Mouse (Mus musculus): ENCODE measurements around the gene Cdhr1. TPM values are rescaled to one million over a fixed set of nuclear protein-coding genes. Genes with fewer than 3 reads are reported as not detected.
"Not testable (repeated sequence)": the region's sequence is repeated elsewhere in the genome, so short reads cannot be mapped to it uniquely, and the experiment has no call there.

Gene Cdhr1
- polyA plus RNA-seq (2012; rRNA removed), result 0.05 and 0.09 TPM in 2 replicates

DNA sequence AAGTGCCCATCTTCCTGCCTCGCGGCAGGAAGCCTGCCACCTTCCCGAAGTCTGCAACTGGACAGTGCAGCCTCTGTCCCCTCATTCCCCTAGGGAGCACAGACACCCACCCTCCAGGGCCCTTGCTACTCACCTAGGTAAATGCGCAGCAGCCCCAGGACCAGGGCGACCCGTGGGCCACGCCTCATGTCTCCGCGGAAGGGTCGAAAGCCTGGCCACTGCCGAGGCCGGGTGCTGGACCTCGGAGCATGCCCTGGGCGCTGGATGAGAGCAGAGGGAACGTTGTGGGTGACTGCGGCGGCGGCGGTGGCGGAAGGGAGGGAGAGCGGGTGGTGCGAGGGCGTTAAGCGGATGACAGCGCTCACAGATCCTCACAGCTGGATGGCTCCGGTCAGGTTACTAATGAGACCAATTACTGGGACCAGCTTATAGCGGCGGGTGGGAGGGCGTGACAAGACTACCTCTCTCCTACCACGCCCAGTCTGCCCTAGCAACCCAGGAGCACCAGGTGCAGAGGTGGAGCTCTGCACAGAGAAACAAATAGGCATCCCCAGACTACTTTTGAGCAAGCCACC, at the start of gene Cdhr1:
Gene Cdhr1, minus strand, starts transcription at position 392 of the 575 bp plus-strand sequence.
- no peak for DNase-seq (ENCODE audit: low read depth)

DNA sequence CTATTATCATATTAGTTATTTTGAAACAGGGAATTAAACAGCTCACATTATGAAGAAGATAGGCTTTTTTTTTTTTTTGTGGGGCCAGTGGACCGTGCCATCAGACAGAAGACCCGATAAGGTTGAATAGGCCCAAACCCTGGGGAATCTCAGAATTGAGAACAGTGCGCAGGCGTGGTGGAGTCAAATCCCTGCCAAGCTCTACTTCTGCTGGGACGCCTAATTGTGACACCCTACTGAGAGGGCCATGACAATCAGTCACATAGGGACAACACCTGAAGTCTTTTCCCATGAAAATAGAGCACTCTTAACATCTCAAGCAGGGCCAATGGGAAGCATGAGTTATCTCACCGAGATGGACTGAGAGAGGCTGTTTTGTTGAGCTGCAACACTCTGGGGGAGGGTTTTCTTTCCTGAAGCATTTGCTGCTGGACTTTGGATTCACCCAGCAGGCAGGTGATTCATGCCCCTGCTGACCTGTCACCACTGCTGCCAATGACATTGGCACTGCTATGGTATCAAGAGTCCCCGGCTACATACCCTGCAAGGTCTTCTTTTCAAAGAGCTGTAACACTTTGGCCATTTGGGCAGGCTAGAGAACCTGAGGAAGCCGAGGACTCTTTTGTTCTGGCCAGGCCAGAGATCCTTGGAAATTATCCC, 41.0 kb upstream of the Cdhr1 start:
- DNase-seq (ENCODE audit: low read depth), result no peak

DNA sequence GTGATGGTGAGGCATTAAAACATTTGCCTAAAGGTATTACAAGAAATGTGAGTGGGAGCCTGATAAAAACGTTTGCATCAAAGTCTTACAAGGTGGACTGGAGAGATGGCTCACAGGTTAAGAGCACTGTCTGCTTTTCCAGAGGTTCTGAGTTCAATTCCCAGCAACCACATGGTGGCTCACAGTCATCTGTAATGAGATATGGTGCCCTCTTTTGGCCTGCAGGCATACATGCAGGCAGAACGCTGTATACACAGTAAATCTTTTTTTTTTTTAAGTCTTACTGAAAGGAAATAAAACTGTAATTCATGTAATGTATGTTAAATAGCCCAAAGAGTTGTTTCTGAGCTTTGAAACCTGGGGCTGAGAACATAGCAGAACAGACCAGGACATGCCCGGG, 39.4 kb upstream of the Cdhr1 start:
- not testable (repeated sequence) for DNase-seq (ENCODE audit: low read depth)

DNA sequence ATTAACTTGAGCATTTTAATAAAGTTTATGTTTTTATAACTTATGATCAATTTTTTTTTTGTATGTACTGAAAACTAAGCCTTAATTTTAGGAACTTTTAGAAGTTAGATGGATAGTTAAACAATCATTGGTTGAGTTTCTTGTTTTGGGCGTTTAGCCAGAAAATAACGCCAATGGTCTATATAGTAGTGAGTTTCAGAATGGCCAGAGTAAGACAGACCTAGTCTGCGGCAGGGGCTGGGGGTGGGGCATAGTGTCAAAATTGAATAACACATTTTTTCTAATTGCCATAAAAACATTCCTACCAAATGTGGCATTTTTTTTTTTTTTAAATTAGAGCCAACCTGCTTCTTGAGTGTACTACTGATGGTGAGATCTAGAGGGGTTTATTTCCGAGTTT, 38.0 kb upstream of the Cdhr1 start:
- no peak for DNase-seq (ENCODE audit: low read depth)

DNA sequence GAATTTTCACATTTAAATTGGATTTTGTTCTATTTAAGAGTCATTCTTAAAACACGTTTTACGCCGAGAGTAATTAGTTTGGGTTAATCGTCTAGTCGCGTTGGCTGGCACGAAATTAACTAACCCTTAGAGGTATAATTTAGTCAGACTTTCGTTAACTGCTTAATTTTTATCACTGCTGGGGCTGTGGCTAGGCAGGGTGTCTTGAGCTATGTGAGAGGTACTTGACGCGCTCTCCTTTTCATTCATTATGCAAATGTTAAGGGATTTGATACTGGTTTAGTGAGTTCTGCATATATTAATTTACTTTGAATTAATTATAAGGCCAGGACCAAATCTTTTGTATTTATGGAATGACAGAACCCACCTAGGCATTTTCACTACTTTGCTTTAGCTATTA, 37.5 kb upstream of the Cdhr1 start:
- no peak for DNase-seq (ENCODE audit: low read depth)

DNA sequence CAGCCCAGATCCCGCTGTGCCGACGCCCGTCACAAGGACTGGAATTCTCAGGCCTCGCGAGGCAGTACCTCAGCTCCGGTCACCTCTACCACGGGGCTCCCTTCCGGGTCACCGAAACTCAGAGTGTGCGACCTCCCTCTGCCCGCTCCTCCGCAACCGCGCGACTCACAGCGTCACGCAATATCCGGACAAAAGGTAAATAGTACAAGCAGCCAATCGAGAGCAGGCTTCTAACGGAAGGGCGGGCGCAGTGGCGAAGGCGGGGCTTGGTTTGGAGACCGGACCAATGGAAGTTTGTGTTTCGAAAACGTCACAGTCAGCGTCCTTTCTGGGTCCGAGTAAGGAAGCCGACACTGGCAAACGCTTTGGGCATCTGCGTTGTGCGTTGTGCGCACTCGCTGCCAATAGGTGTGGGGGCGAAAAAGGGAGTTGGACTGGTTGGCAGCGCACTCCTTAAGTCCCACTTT, 37.0 kb upstream of the Cdhr1 start, which contains the start of gene Ghitm:
Gene Ghitm, minus strand, starts transcription at position 146 of the 467 bp plus-strand sequence.
- DNase-seq (ENCODE audit: low read depth), result peak; percentile 86

DNA sequence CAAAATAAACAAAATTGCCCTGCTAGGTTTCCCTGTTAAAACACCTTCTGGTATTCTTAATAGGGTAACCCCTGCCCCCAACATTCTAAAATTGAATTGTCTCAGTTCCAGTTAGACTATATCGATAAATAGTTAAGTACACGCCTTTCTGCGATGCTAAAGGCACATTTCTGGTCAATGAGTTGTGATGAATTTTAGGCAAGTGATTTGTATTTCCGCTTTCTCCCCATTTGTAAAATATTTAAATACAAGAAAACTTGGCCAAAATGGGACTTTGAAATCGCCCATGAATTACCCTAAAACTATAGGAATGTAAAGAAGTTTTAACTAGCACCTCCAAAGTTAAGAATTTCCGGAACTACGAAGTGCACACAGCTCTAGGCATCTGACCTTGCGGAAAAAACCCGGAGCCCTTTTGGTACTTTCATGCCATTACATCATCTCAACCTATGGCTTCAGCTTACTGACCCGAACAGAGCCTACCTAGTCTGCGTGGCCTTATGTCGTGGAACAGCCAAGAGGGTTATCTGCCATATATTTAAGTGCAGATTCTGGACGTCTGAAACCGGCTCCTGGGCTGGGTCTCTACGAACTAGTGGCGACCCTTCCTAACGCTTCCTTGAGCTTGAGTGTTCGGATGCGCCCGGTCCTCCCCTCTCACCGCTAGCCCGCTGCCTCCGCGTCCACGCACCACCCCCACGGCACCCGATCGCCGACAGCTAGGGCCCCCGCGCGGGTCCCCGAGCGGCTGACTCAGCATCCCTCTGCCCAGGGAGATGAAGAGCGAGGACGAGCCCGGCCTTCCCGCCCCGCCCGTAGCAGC, 36.4 kb upstream of the Cdhr1 start:
- no peak for DNase-seq (ENCODE audit: low read depth)

DNA sequence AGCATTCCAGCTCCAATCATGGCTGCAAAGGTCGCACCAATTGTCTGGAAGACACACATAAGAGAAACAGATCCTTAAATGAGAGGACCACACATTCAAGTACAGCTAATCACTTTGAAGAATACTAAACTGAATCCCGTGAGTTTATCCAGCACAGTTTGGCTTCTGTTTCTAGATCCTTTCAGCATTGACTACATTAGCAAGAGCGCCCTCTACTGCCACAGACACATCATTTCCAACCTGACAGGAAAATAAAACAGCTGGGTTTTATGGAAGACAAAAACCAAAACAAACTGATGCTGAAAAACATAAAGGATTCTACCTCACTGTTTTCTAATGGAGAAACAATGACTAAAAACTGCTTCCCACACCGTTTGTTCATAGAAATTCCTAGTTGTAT, 29.5 kb upstream of the Cdhr1 start:
- DNase-seq (ENCODE audit: low read depth), result no peak

DNA sequence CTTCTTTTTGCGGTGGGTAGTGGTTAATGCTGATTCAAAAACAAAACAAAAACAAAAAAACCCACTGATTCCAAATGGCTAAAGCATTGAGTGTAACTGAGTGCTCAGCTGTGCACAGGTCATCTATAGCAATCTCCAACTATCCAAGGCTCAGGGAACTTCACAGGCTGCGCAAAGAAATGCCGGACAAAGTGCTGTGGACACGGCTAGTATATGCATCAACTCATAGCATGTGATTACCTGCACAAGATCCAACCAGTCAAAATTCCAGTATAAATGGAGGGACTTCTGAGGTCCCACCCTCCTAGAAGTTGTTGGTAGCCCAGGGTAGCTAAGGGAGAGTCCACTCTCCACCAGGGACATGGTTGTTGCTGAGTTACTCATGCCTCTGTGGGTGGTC, 21.1 kb upstream of the Cdhr1 start:
- no peak for DNase-seq (ENCODE audit: low read depth)

DNA sequence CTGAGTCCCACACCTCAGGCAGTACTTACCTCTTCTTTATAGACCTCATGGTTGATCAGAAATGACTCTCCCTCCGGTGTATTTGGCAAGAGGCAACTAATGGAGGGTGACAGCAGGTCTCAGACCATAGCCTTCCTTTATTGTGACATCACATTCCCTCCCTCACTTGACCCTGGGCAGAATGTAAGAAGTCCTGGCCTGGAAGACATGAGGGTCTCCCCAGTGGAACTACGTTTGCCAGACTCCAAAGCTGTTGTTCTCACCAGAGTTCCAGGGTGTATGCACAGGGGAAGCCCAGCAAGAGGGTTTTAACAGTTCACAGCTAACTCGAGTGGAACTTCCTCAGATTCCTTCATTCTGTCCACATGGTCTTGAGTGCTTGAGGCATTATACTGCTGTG, 15.8 kb upstream of the Cdhr1 start, which contains the start of gene 2610528A11Rik:
Gene 2610528A11Rik, minus strand, starts transcription at position 101 of the 400 bp plus-strand sequence.
- DNase-seq (ENCODE audit: low read depth), result no peak

DNA sequence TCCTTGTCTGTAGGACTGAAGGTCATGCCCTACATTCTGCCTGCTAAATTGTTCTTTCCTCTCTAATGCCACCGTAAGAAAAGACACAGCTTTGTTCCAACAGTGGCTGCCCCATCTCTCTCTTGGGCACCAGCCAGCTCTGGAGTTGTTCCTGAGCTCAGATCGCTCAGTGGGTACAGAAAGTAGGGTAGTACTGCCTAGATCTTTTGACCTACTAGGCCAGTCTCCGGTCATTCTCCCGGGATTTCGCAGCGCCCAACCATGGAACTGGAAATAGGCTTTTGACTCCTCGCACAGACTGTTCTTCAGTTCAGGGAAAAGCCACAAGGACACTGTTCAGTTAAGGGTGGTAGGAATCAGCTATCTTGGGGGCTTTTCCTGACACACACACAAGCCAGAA, 14.8 kb upstream of the Cdhr1 start:
- DNase-seq (ENCODE audit: low read depth), result no peak

DNA sequence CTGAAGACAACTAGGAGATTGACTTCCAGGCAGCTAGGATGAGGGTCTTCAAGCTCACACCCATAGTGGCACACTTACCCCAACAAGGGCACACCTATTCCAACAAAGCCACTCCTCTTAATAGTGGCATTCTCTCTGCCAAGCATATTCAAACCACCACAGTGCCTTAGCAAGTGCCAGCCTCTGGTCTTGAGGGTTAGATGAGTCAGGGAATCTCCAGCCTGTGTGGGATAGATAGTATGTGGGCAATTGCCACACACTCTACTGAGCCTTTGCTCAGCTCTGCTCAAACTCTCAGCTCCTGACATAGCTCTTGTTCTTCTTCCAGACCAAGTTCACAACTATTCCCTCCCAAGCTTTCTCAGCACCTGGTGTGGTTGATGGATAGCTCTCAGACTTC, 13.2 kb upstream of the Cdhr1 start:
- no peak for DNase-seq (ENCODE audit: low read depth)

DNA sequence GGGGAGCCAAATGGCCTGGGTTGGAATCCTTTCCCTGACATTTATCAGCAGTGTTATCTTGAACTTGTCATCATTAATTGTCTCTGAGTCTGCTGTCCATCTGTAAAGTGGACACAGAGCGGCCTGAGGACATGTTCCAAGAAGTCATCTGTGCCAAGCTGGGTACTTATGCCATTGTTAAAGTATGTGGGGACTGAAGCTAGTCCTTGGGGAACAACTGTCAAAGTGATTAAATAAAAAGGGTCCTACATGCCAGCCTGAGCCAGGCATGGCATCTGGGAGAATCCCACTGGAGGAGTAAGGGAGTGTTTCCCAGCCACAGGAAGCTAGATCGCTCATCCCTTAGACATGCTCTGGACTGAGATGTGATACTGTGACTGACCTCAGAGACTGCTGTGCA, 12.3 kb upstream of the Cdhr1 start:
- DNase-seq (ENCODE audit: low read depth), result no peak

DNA sequence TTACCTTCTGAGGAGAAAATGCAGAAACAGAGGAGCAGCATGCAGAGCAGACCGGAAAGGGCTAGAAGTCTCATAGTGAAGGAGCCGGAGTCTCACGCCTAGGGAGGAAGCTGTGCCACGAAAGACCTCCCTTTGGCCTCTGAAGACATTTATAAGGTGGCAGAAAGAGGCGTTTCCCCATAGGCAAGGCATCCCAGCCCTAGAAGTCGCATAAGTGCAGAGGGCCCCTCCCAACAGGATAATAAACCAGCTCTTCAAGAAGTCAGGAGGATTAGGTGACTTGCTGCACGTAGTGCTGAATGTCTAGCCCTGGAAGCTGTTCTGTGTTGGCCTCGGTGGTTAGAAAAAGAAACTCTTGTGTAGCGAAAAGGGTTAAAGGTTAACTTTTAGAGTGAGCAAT, 11.8 kb upstream of the Cdhr1 start:
- DNase-seq (ENCODE audit: low read depth), result no peak

DNA sequence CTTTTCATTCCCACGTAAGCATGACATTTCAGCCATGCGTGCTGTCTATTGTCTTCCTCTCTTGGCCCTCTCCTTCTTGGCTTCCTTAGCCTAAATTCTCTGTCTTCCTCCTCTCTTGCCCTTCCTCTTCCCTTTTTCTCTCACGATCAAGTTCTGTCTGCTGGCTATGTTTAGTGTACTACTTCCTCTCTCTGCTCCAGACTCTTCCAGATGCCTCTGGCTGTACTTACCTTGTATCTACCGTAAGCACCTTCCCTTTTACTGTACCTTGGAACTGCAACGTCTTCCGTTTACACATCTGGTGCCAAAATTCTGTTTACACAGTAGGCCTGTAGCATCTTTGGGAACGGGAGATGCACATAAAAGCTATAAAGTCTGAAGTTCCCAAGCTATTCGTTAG, 11.3 kb upstream of the Cdhr1 start:
- DNase-seq (ENCODE audit: low read depth), result no peak

DNA sequence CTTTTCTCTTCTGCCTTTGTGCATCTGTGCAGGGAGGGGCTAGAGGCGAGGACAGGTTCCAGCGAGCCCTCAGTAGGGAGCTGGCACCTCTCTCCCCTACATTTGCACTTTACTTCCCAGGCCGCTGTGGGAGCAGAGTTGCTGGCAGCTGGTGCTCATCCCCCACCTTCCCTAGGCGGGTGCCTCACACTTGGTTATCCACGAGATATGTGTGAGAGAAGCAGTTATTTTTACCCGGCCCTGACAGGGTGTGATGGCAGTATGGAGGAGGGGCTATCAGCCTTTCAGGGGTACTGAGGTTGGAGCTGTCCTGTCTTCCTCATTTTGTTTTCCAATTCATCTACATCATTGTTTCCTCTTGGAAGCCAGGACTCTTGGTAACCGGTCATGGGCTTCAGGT, 7.7 kb upstream of the Cdhr1 start:
- DNase-seq (ENCODE audit: low read depth), result no peak

DNA sequence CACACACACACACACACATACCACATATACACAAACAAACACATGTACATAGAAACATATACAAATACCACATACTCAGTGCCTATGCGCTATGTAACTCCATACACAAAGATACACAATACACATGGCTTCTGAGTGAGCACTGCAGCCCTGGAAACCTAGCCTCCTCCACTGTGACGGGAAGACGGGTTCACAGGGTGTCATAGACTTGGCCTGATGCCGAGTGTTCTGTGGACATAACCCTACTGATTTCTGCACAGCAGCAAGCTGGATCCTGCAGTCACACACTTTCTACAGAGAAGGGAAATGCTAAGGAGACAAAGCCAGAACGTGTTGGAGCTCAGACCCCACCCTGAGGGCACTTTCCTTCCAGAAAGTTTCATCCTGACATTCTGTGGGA, 6.6 kb upstream of the Cdhr1 start:
- peak; percentile 27 for DNase-seq (ENCODE audit: low read depth)

DNA sequence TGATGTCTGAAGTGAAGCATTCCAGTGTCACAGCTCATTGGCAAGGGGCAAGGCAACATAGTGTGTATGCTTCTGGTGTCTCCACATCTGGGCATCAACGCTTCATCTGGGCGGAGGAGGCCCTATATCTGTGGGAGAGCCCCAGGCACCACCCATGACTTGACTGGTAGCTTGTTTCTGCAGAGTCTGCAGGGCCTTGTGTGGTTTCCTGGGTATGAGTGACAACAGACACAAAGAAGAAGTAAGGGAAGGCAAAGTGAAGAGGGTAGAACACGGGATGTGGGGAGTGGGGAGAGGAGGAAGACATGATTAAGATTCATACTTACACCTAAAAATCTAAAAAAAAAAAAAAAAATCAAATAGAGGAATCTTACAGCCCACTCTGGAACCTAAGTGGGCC, 4.3 kb upstream of the Cdhr1 start:
- no peak for DNase-seq (ENCODE audit: low read depth)

DNA sequence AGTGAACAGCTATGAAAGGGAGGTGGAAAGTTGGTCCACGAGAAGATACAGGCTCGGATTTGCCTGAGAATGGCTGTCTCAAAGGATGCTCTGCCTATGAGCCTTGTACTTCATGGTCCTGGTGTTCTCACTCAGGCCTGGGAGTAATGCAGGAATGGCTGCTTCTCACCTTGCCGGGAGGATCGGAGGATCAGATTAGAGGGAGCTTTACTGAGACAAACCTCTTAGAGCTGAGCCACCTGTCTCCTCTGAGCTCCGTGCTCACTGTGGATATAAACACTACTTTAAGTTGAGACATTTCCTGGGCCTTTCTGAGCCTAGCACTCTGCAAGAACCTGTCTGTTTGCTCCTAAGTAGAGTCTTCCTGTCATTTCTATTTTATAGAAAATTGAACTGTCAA, 3.4 kb upstream of the Cdhr1 start:
- no peak for DNase-seq (ENCODE audit: low read depth)

DNA sequence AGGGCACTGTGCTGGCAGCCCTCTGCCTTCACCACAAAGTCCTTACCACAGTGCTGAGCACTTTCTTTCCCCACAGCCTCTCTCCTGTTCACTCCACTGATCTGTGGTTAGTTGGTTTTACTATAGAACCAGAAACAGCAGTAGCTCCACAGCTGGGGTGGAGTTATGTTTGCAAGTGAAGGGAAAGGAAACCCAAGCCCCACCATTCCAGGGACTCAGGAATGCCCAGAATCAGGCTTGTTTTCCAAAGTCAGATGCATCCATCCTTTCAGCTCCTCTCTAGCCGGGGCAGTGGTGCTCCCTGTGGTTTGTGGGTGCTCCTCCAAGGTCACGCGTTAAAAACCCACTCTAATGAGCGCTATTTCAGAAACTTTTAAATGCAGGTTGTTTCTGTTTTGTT, 2.6 kb downstream of the Cdhr1 start:
- DNase-seq (ENCODE audit: low read depth), result no peak

DNA sequence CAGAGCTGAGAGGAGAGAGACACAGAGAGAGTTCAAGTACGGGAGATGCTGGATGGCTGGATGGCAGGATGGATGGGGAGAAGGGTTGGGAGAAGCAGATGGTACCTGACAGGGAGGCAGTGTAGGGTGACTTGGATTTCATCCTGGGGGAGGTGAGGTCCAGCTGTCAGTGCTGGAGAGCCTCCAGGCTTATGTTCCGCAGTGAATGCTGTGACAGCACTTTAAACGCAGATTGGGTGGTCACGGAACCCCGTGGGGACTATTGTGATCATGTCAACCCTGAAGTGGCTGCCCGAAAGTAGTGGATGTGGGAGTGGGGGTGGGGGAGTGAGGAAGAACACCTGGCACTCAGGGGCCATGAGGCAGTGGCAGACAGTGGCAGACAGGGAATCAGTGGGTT, 3.7 kb downstream of the Cdhr1 start:
- DNase-seq (ENCODE audit: low read depth), result no peak

DNA sequence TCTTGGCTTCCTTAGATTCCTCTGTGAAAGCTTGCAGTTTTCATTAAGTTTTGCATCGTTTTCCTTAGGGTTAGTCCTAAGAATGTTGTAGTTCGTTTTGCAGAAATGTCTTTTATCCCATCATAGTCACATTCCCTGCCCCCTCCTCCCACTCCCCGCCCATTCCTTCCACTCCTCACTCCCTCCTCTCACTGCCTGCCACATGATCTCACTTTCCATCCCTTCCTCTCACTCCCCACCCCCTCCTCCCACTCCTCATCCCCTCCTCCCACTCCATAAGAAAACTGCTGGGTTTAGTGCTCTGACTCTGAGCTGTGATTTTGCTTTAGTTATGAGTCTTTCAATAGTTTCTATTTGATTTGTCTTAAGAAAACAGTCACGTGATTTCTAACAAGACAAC, 14.4 kb downstream of the Cdhr1 start:
- DNase-seq (ENCODE audit: low read depth), result no peak

DNA sequence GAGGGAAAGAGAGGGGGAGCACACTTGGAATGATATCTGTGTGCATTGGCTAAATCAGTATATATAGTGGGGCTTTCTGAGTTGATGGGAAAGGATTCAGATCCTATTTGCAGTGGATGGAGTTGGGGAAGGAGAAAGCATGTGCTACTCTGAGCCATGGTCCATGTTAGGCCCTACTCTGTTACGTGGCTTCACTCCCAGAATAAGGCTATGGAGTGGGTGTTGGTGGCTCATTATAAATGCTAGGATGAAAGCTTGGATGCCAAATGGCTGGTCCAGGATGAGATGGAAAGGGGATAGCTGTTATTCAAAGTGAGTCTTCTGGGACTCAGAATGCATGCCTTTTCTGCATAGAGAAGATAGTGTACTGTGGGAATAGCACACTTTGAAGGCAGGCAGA, 17.4 kb downstream of the Cdhr1 start:
- no peak for DNase-seq (ENCODE audit: low read depth)

Measured in gonadal fat pad, adult 2 months (tissue).